Mouse (Mus musculus) bone marrow macrophage, adult 2 months (primary cell): ENCODE data around the gene Sumf1. TPM values are rescaled to one million over a fixed set of nuclear protein-coding genes. Genes with fewer than 3 reads are reported as not detected.

Experiments
- H3K27ac ChIP-seq: 2 replicates; pipeline ENCODE4 v1.5.1; 2012; ENCODE audit warnings: low read depth, low read length; ENCODE audit not compliant: insufficient read depth
- H3K4me1 ChIP-seq: 2 replicates; pipeline ENCODE4 v1.6.1; 2012; ENCODE audit warnings: low read length; ENCODE audit not compliant: control insufficient read depth, insufficient read depth
- H3K4me3 ChIP-seq: 2 replicates; pipeline ENCODE4 v1.5.1; 2012; ENCODE audit warnings: mild to moderate bottlenecking, low read length, moderate library complexity; ENCODE audit not compliant: insufficient read depth
- CTCF ChIP-seq: IDR thresholded peaks from 2 replicates; pipeline ENCODE4 v1.5.1; 2012; ENCODE audit warnings: low read depth, mild to moderate bottlenecking, low read length, moderate library complexity
- POLR2A ChIP-seq: IDR thresholded peaks from 2 replicates; pipeline ENCODE4 v1.6.1; 2012; ENCODE audit warnings: mild to moderate bottlenecking, low read depth, low read length, borderline replicate concordance
- polyA plus RNA-seq: library from polyadenylated mRNA; stranded (reverse); fragments of >200 nt; gene quantifications from 2 replicates; pipeline ENCODE4 v1.2.4, GENCODE M21; 2012; ENCODE audit not compliant: missing spikeins, insufficient read depth, insufficient read length

The Sumf1 gene
- polyA plus RNA-seq, 1 experiment: 62.7 TPM

DNA sequence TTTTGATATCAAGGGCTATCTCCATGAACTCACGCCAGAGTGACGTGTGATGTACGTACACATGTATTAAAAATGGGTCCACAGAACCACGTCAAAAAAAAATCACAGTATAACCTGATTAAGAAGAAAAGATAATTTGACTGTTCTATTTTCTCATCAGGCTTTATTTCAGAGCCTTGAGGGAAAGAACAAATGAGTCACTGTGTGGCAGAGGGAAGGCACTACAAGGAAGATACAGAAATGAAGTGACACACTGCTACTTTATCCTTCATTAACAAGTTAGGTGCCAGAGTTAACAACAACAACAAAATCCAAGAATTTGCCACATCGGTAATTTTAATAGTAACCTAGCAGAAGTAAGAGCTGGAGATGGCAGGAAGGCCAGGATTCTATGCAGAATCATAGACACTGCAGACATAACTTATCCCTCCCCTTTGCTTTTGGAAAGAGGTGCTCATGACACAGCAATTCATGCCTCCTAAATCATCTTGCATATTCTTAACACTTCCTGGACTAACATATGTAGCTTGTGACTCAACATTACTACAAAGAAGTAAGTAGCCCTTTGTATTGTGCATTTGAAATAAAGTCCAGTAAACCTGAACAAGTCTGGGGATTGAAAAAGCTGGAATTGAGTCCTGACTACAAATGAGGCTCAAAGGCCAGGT is 53.0 kb downstream of the Sumf1 start:
- Histone ChIP-seq H3K4me3 (no peak overlapping the region), H3K27ac (no peak overlapping the region), H3K4me1 (peaks cover 14% of the 10 kb centered on the region)
- TF ChIP-seq CTCF (no peak), POLR2A (no peak)

DNA sequence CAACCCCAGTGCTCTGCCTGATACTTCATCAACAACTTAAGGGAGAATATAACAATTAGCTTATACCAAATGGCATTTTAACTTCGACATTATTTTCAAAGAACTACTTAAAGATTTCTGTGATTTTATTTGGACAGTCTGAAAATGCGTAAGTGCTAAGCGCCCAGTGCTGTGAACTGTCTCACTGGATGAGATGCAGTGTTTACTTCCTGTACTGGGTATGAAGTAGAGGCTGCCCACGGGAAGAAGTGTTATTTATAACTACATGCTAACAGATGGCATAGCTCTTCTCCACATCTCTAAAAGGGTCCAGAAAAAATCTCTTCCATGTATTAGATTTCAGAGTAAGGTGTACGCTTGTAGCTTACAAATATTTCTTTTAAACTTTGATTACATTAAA is 54.7 kb downstream of the Sumf1 start:
- Histone ChIP-seq H3K27ac (no peak overlapping the region), H3K4me3 (no peak overlapping the region), H3K4me1 (peaks cover 16% of the 10 kb centered on the region)
- TF ChIP-seq POLR2A (no peak), CTCF (no peak)

DNA sequence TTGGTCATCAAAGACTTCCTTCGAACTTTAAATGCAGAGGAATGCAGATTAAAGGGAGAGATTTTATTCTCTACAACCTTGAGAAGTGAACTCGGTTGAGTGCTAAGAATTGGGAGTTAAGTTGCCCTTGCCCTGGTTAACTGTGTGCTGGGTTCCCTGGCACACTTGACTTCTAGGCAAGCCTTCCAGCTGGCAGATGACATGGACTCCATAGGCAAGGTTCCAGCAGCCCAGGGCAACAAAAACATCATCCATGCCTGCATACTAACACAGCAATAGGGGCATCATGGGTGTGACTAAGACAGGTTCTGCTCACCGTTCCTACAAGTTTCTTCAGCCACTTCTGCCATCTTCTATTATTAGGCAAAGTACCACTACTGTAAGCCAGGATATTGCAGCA is 58.8 kb downstream of the Sumf1 start:
- Histone ChIP-seq H3K27ac (no peak overlapping the region), H3K4me3 (no peak overlapping the region), H3K4me1 (peaks cover 14% of the 10 kb centered on the region)
- TF ChIP-seq POLR2A (no peak), CTCF (no peak)

DNA sequence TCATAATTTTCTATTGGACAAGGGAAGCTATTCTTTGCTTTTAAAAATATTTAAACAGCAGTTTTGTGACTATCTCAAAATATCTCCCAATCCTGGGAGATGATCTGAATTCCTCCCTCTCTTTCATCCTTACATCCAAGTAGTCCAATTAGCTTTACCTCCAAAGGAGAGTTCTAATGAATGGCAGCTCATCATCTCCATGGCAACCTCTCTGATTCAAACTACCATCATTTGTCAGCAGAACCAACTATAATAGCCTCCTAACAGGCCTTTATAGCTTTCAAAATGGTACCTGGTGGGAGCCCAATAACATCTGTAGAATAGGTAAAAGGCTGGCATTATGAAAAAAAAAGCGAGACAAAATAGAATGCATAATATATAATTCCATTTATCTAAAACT is 59.9 kb downstream of the Sumf1 start:
- Histone ChIP-seq H3K27ac (no peak overlapping the region), H3K4me1 (peaks cover 12% of the 10 kb centered on the region), H3K4me3 (no peak overlapping the region)
- TF ChIP-seq CTCF (no peak), POLR2A (no peak)

- no peak overlapping the region for H3K4me3 ChIP-seq
- H3K27ac ChIP-seq: no peak overlapping the region
- TF ChIP-seq POLR2A (no peak), CTCF (no peak)
- no peaks in the 10 kb centered on the region for H3K4me1 ChIP-seq
Measured at GRCm38 (mm10) chr6:108117881-108118280, 67.5 kb downstream of the Sumf1 start.

DNA sequence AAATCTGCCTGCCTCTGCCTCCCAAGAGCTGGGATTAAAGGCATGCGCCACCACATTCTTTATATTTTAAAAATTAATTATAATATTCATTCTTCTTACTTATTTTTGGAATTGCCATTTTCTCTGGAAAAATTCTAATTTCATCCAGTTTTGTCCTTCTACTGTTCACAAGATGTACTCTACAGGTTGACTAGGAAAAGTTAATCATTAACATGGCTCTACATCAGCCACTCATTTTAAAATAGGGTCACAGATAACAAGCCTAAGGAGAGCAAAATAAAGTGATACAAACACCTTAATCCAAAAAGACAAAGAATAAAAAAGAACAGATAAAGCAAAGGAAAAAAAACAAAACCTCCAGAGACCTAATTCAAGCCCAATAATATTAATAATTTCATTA is 70.4 kb downstream of the Sumf1 start:
- Histone ChIP-seq H3K4me1 (no peaks in the 10 kb centered on the region), H3K4me3 (no peak overlapping the region), H3K27ac (no peak overlapping the region)
- TF ChIP-seq CTCF (no peak), POLR2A (no peak)

DNA sequence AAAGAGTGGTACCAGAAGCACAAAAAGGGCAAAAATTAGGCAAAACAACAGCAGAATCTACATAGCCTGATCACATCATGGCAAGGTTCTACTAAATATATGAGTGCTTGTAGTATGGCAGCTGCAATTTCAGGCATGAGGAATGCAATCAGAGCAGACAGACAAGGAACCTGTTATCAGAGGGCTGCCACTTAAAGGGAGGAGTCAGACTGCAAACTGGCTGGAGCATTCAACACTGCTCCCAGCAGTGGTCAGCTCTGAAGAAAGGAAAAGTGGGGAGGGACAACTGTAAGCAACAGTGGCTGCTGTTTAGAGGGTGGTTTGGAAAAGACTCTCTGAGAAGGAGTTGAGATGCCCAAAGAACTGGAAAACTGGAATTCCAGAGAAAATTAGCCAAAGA is 73.7 kb downstream of the Sumf1 start:
- no peak overlapping the region for H3K4me3 ChIP-seq
- no peaks in the 10 kb centered on the region for H3K4me1 ChIP-seq
- H3K27ac ChIP-seq: no peak overlapping the region
- no peak for TF ChIP-seq CTCF
- TF ChIP-seq POLR2A: no peak

DNA sequence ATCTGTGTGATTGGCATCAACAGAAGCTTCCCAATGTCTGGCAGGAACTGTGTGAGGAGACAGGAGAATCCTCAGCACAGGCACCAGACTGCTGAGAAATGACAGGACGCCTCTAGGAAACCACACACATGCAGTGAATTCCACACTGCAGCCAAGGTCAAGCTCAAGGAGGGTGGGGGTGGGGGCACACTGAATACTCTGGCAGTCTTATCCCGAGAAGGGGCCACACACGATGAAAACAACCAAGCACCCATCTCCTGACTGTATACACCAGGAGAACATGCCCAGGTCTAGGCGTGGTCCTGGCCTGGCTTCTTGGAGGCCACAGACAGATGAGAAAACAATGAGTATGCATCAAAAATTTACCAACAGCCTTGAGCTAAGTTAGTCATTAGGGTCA is 75.0 kb downstream of the Sumf1 start:
- Histone ChIP-seq H3K27ac (no peak overlapping the region), H3K4me1 (no peaks in the 10 kb centered on the region), H3K4me3 (no peak overlapping the region)
- TF ChIP-seq POLR2A (no peak), CTCF (no peak)

GRCm38 (mm10) chr6:108107376-108107775 is 78.0 kb downstream of the Sumf1 start:
- TF ChIP-seq POLR2A (no peak), CTCF (no peak)
- no peaks in the 10 kb centered on the region for H3K4me1 ChIP-seq
- no peak overlapping the region for H3K4me3 ChIP-seq
- H3K27ac ChIP-seq: no peak overlapping the region

DNA sequence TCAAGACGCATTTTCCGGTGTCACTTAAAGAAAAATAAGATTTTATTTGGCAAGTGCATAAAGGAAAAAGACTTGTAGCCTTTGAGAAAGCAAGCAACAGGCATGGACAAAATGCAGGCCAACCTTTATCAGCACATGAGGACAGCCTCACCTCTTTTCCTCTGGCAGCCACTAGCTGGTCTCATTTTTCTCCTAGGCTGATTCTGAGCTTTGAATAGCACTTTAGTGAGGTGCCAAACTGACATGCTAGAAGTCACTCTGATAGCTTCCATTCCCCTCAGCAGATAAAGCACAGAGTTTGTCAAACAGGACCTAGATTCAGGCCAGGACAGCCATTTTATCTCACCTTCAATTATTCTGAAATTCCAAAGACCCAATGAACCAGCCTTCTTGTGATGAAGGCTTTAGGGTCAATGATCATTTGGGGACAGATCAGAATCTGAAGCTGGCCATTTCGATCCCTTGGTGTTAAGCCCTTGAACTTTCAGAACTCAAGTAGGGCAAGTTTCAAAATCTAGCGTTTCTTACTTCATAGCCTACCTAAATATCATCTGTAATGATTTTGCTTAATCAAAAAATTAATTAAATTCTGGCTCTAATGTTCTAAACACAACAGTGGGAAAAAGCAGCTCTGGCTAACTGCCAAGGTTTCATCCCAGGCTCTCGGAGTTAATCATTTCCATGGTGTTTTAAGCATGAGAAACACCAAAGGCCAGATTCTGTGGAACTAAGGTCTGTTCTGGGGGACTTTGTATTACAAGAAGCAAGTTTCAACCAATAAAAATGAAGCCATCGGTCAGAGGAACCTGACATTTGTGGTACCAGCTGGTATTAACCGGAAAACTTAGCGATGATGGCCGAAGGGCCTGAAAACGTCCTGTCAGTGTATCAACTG is 83.2 kb downstream of the Sumf1 start:
- TF ChIP-seq CTCF (no peak), POLR2A (no peak)
- H3K4me3 ChIP-seq: no peak overlapping the region
- no peak overlapping the region for H3K27ac ChIP-seq
- H3K4me1 ChIP-seq: peaks cover 7% of the 10 kb centered on the region
